Mouse (Mus musculus) liver (tissue): Measurements from ENCODE around the gene Rbfox1.

Experiments
- DNase-seq: peaks from one replicate; pipeline ENCODE4 v3.0.0-alpha.2; 2020; ENCODE audit warnings: mixed read lengths

Gene Rbfox1

GRCm38 (mm10) chr16:5884746-5885689 is at the start of gene Rbfox1:
TSS of gene Rbfox1 (plus strand) at chr16:5885355.
- no peak for DNase-seq

- DNase-seq, result no peak
Measured at GRCm38 (mm10) chr16:5836744-5837143, 48.4 kb upstream of the Rbfox1 start.

GRCm38 (mm10) chr16:5841167-5841566 is 44.0 kb upstream of the Rbfox1 start:
- no peak for DNase-seq

- DNase-seq, result peak; percentile 17
Measured at GRCm38 (mm10) chr16:5845645-5846044, 39.5 kb upstream of the Rbfox1 start.

- DNase-seq, result no peak
Measured at GRCm38 (mm10) chr16:5853055-5853454, 32.1 kb upstream of the Rbfox1 start.

- no peak for DNase-seq
Measured at GRCm38 (mm10) chr16:5864350-5864749, 20.8 kb upstream of the Rbfox1 start.

- DNase-seq, result no peak
Measured at GRCm38 (mm10) chr16:5866966-5867365, 18.2 kb upstream of the Rbfox1 start.

- no peak for DNase-seq
Measured at GRCm38 (mm10) chr16:5870391-5870790, 14.8 kb upstream of the Rbfox1 start.

- peak; percentile 60 for DNase-seq
Measured at GRCm38 (mm10) chr16:5881820-5882219, 3.3 kb upstream of the Rbfox1 start.

GRCm38 (mm10) chr16:5885690-5886050 is 515 bp downstream of the Rbfox1 start:
- no peak for DNase-seq

- no peak for DNase-seq
Measured at GRCm38 (mm10) chr16:5895564-5895963, 10.4 kb downstream of the Rbfox1 start.

- no peak for DNase-seq
Measured at GRCm38 (mm10) chr16:5898330-5898729, 13.2 kb downstream of the Rbfox1 start.

- DNase-seq, result no peak
Measured at GRCm38 (mm10) chr16:5910742-5911141, 25.6 kb downstream of the Rbfox1 start.

GRCm38 (mm10) chr16:5911880-5912327 is 26.7 kb downstream of the Rbfox1 start:
- DNase-seq, result peak; percentile 16

- no peak for DNase-seq
Measured at GRCm38 (mm10) chr16:5917937-5918336, 32.8 kb downstream of the Rbfox1 start.

GRCm38 (mm10) chr16:5926986-5927385 is 41.8 kb downstream of the Rbfox1 start:
- DNase-seq, result no peak

GRCm38 (mm10) chr16:5931680-5932079 is 46.5 kb downstream of the Rbfox1 start:
- peak; percentile 67 for DNase-seq

- no peak for DNase-seq
Measured at GRCm38 (mm10) chr16:5940016-5940415, 54.9 kb downstream of the Rbfox1 start.

GRCm38 (mm10) chr16:5945682-5946081 is 60.5 kb downstream of the Rbfox1 start:
- no peak for DNase-seq

- no peak for DNase-seq
Measured at GRCm38 (mm10) chr16:5953106-5953505, 68.0 kb downstream of the Rbfox1 start.

GRCm38 (mm10) chr16:5957418-5957817 is 72.3 kb downstream of the Rbfox1 start:
- DNase-seq, result no peak

GRCm38 (mm10) chr16:5961786-5962185 is 76.6 kb downstream of the Rbfox1 start:
- DNase-seq, result no peak

GRCm38 (mm10) chr16:5974172-5974571 is 89.0 kb downstream of the Rbfox1 start:
- no peak for DNase-seq
